In genomic region chr19:43980711-43981110, GRCm38 (mm10) we compare ENCODE assay signal across 24 mouse cellular contexts. TPM values are rescaled to one million over a fixed set of nuclear protein-coding genes. Genes with fewer than 3 reads are reported as not detected.
DNase-seq lines count a peak whose midpoint lies in the region; ATAC-seq and TF ChIP-seq lines count a peak whose summit lies in the region.
"Had no signal": no experiment of that assay in that cellular context is flagged by ENCODE, and none has a peak within 500 bp of the region (broad histone marks: within the 10 kb centered on the region; RNA-seq: fewer than 3 reads in every experiment).

No protein-coding gene starts in this region.

- no peak overlapping the region for H3K4me2 ChIP-seq in forebrain, embryonic 15.5 days (replicated peaks)
- H3K4me2 ChIP-seq in hindbrain, embryonic 11.5 days (replicated peaks; ENCODE audit: low read depth, low read length) = no peak overlapping the region
- H3K4me2 ChIP-seq: embryonic facial prominence, embryonic 12.5 days; forebrain, embryonic 13.5 days had no signal

- DNase-seq in ES-CJ7 (ENCODE audit: low read depth, low spot score) (peak; percentile 28), WW6 (ENCODE audit: low read depth, low spot score) (peak; percentile 20)
- no peak for DNase-seq in hindbrain, embryonic 11.5 days (ENCODE audit: low spot score)
- DNase-seq: adrenal gland, adult 8-10 months; adrenal gland, postnatal 14 days; adrenal gland, postnatal 36 days; cerebellum, adult 11-12 months; cerebellum, adult 2 months; cerebellum, adult 9-10 months; cerebellum, postnatal 10 days; cerebellum, postnatal 25 days had no signal

- WGBS in forebrain, embryonic 15.5 days = 95% methylated on average over 17 of the region's 17 CpGs
- 92% methylated on average over 17 of the region's 17 CpGs for WGBS in hindbrain, embryonic 11.5 days

- H3K36me3 ChIP-seq in E14TG2a.4 (ENCODE audit: insufficient read depth, low read length) = no peaks in the 10 kb centered on the region
- no peaks in the 10 kb centered on the region for H3K36me3 ChIP-seq in forebrain, embryonic 15.5 days
- no peaks in the 10 kb centered on the region for H3K36me3 ChIP-seq in hindbrain, embryonic 11.5 days (ENCODE audit: control insufficient read depth, insufficient read depth, low read length)
- H3K36me3 ChIP-seq: embryonic facial prominence, embryonic 10.5 days; embryonic facial prominence, embryonic 12.5 days had no signal

- peak overlapping the region; percentile 35; the same call in 1 of the 2 replicates for H3K4me3 ChIP-seq in E14TG2a.4 (replicated peaks; ENCODE audit: low read length)
- no peak overlapping the region for H3K4me3 ChIP-seq in forebrain, embryonic 15.5 days
- no peak overlapping the region for H3K4me3 ChIP-seq in hindbrain, embryonic 11.5 days (ENCODE audit: low read depth, low read length)
- H3K4me3 ChIP-seq: embryonic facial prominence, embryonic 10.5 days; embryonic facial prominence, embryonic 12.5 days; forebrain, embryonic 13.5 days had no signal

- H3K27ac ChIP-seq in forebrain, embryonic 15.5 days (replicated peaks) = no peak overlapping the region
- H3K27ac ChIP-seq in hindbrain, embryonic 11.5 days (ENCODE audit: low read depth, low read length) = no peak overlapping the region
- H3K27ac ChIP-seq: embryonic facial prominence, embryonic 10.5 days; embryonic facial prominence, embryonic 12.5 days; forebrain, embryonic 13.5 days had no signal

- no peak for ATAC-seq in forebrain, embryonic 15.5 days (replicated peaks)
- ATAC-seq in hindbrain, embryonic 11.5 days (ENCODE audit: low FRiP score) = no peak
- no peak for ATAC-seq in megakaryocyte, adult 5-6 weeks (ENCODE audit: poor library complexity, severe bottlenecking)
- ATAC-seq: activated CD4-positive, CD25-positive, alpha-beta regulatory T cell, adult 4 months; forebrain, embryonic 13.5 days; forebrain, embryonic 16.5 days had no signal

- H3K27me3 ChIP-seq in E14TG2a.4 (ENCODE audit: insufficient read depth, low read length) = peaks cover 23% of the 10 kb centered on the region
- no peaks in the 10 kb centered on the region for H3K27me3 ChIP-seq in forebrain, embryonic 15.5 days
- no peaks in the 10 kb centered on the region for H3K27me3 ChIP-seq in hindbrain, embryonic 11.5 days (ENCODE audit: control insufficient read depth, insufficient read depth, low read length)

- peaks cover 34% of the 10 kb centered on the region for H3K4me1 ChIP-seq in E14TG2a.4 (replicated peaks; ENCODE audit: low read depth, low read length)
- H3K4me1 ChIP-seq in forebrain, embryonic 15.5 days = no peaks in the 10 kb centered on the region
- no peaks in the 10 kb centered on the region for H3K4me1 ChIP-seq in hindbrain, embryonic 11.5 days (replicated peaks; ENCODE audit: control insufficient read depth, insufficient read depth, low read length)
- H3K4me1 ChIP-seq: embryonic facial prominence, embryonic 12.5 days had no signal

- H3K9ac ChIP-seq in forebrain, embryonic 15.5 days (replicated peaks) = no peak overlapping the region
- H3K9ac ChIP-seq in hindbrain, embryonic 11.5 days (ENCODE audit: low read depth, low read length) = no peak overlapping the region
- H3K9ac ChIP-seq: embryonic facial prominence, embryonic 12.5 days; forebrain, embryonic 13.5 days had no signal

- no peak for TF ChIP-seq CTCF in E14TG2a.4 (conservative IDR thresholded peaks at IDR 0.05; ENCODE audit: low read length)

- peaks cover 3% of the 10 kb centered on the region for H3K9me3 ChIP-seq in E14TG2a.4 (ENCODE audit: low read length)
- no peaks in the 10 kb centered on the region for H3K9me3 ChIP-seq in forebrain, embryonic 15.5 days
- H3K9me3 ChIP-seq in hindbrain, embryonic 11.5 days (ENCODE audit: control insufficient read depth, low read length) = no peaks in the 10 kb centered on the region
- H3K9me3 ChIP-seq: embryonic facial prominence, embryonic 10.5 days; embryonic facial prominence, embryonic 12.5 days; forebrain, embryonic 13.5 days had no signal

RNA-seq across cellular contexts. Expression of gene Cpn1, which starts 5.6 kb away (rescaled TPM):
- polyA plus RNA-seq in forebrain, embryonic 15.5 days (2015; fragmentation: Nextera tagmentation; extraction: Ambion mirVana) = 0.36 and 0.38 TPM in 2 replicates
- 0.54 and 0.80 TPM in 2 replicates for polyA plus RNA-seq in hindbrain, embryonic 11.5 days (2014; fragmentation: Nextera tagmentation; extraction: Ambion mirVana)
- total RNA-seq in megakaryocyte, adult 5-6 weeks (2015) = 0.16 TPM in 1 of 2 replicates, not detected in the other
- 0.20 and 0.77 TPM in 2 replicates for total RNA-seq in megakaryocyte, adult 5-6 weeks (2017)
- total RNA-seq: adrenal gland, adult 18-20 months had no signal
- polyA plus RNA-seq: embryonic facial prominence, embryonic 12.5 days had no signal

RNA-seq across cellular contexts. Expression of gene Dnmbp, which starts 40.7 kb away (rescaled TPM):
- 8.1 and 8.7 TPM in 2 replicates for polyA plus RNA-seq in forebrain, embryonic 15.5 days (2015; fragmentation: Nextera tagmentation; extraction: Ambion mirVana)
- polyA plus RNA-seq in hindbrain, embryonic 11.5 days (2014; fragmentation: Nextera tagmentation; extraction: Ambion mirVana) = 12.2 and 13.5 TPM in 2 replicates
- total RNA-seq in megakaryocyte, adult 5-6 weeks (2015) = 5.4 and 7.2 TPM in 2 replicates
- 9.7 and 11.1 TPM in 2 replicates for total RNA-seq in megakaryocyte, adult 5-6 weeks (2017)

RNA-seq across cellular contexts. Expression of gene Cyp2c23, which starts 48.3 kb away (rescaled TPM):
- polyA plus RNA-seq in forebrain, embryonic 15.5 days (2015; fragmentation: Nextera tagmentation; extraction: Ambion mirVana) = 0.11 TPM in 1 of 2 replicates, not detected in the other
- not detected in 2 replicates for polyA plus RNA-seq in hindbrain, embryonic 11.5 days (2014; fragmentation: Nextera tagmentation; extraction: Ambion mirVana)
- not detected in 2 replicates for total RNA-seq in megakaryocyte, adult 5-6 weeks (2015)
- not detected in 2 replicates for total RNA-seq in megakaryocyte, adult 5-6 weeks (2017)
- total RNA-seq: MEL had no signal
- polyA plus RNA-seq: activated CD4-positive, CD25-positive, alpha-beta regulatory T cell, adult 4 months; C2C12; cerebellum, adult 2 months; embryonic facial prominence, embryonic 10.5 days; embryonic facial prominence, embryonic 12.5 days; embryonic facial prominence, embryonic 14.5 days; forebrain, embryonic 11.5 days; forebrain, embryonic 13.5 days; forebrain, embryonic 16.5 days had no signal
